Mouse (Mus musculus) gastrocnemius, postnatal 10 days (tissue): Measurements from ENCODE around the gene Eci3. TPM values are rescaled to one million over a fixed set of nuclear protein-coding genes. Genes with fewer than 3 reads are reported as not detected.
A peak's percentile ranks its signal among the peaks of the same experiment; 100 is the strongest.
"Not testable (repeated sequence)": the region's sequence is repeated elsewhere in the genome, so short reads cannot be mapped to it uniquely, and the experiment has no call there.

Experiments used
- DNase-seq: peaks from one replicate; pipeline ENCODE4 v3.0.0; 2021; ENCODE audit warnings: mixed read lengths
- long read RNA-seq, 2 experiments: library from polyadenylated mRNA; stranded (forward); transcript quantifications; one replicate each; pipeline ENCODE4 v2.0.0; 2021
- total RNA-seq, 2 experiments: library from RNA; stranded (reverse); gene quantifications; 2 replicates each; pipeline ENCODE4 v1.2.3; 2021

The Eci3 gene
- 1 to 10 TPM in 1 of 2 experiments, under 1 TPM in 1; 0.89 to 1.4 TPM for total RNA-seq
- long read RNA-seq, experiment 1, result 0 reads
- long read RNA-seq, experiment 2, result 0 reads

DNA sequence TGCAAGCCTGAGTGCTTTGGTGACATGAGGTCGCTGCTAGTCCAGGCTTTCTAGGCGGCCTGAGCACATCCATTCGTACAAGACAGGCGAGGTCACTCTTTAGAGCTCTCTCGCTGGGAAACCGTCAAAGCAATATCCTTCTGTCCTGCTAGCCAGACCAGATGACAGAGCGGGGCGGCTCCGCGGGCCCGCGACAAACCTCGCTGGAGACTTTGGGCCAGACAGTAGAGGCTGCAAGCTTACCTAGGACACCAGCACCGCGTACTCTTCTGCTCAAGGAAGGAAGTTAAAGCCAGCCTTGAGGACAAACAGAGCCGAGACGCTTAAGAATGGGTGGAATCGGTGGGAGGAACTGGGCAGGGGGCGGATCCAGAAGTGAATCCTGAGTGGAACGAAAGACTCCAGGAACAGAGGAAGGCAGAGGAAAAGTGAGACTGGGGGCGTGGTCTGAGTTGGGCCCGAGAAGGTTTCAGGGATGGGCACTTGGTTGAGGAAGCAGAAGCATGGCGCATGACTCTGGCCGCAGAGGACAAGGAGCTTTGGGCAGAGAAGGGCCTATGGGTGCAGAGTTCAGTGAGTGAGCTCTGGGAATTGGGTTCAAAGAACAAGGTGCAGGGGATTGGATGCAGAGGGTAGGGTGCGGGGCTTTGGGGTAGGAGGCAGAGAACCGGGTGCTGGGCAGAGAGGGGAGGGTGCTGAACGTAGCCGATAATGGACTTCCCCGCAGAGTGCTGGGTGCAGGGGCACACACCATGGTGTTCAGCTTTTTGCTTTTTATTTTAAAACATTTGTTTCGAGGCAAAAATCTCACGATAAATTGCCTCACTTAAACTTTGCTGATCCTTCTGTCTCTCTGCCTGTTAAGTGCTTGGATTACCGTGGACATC, at the start of gene Eci3:
Eci3 (minus strand) TSS at position 300 of the 887 bp plus-strand sequence.
- DNase-seq, result peak; percentile 13

DNA sequence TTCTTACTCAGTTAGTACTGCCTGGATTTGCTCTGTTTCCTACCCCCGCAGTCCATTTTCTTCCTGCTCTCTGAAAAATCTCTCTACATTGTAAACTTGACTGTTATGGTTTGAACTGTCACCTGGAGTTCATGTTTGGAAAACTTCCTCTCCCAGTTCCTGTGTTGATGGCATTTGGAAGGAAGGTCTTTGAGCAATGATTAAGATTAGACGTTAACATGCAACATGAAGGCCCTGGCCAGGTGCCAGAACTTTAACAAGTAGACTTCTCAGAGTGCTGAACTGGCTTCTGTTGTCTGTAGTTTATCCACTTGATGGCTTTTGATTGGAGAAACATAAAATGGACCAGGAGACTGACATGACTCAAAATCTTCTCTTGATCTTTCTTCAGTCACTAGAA, 32.3 kb upstream of the Eci3 start:
- DNase-seq, result peak; percentile 12

DNA sequence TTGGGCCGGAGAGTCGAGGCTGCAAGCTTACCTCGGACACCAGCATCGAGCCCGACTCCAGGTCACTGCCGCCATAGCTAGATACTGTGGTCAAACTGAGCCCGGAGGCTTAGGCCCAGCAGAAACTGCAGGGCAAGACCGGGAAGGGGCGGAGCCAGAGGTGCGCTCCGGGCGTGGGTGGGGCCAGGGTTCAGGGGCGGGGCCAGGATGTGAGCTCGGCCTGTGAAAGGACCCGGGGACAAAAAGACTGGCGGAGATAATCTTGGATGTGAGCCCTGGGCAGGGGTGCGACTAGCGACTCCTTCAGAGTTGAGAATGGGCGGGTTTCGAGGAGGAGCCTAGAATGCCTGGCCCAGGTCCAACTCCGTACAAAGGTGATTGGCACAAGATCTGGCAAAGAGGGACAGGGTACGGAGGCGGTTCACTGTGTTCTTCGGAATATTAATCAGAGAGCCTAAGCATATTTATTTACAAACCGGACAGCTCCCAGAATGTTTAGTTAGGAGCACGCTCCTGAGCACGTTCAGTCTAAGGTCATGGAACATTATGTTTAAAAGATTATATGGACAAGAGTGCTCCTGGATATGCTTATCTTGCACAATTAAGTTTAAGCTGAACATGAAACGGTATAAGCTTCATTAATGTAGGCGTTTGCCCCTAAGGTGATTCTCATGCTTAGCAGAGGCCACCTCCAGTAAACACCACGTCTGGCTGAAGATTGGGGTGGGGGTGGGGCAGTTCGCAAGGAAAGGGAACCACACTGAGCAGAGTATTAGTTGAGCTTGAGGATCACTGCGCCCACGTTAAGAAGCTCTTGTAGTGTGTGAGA, 30.6 kb upstream of the Eci3 start:
- DNase-seq, result peak; percentile 96

DNA sequence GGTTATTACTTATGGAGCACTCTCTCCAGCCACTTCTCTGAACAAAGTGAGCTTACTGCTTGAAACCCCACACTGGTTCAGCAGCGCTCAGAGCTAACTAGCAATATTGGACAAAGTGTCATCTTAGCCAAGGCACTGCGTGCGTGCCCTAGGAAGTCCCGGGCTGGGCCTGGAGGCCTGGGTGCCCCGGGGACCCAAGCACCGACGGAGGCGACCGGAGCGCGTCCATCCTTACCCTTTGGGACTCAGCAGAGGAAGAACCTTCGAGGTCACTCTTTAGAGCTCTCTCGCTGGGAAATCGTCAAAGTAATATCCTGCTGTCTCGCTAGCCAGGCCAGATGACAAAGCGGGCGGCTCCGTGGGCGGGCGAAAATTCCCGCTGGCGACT, 30.0 kb upstream of the Eci3 start:
- no peak for DNase-seq

DNA sequence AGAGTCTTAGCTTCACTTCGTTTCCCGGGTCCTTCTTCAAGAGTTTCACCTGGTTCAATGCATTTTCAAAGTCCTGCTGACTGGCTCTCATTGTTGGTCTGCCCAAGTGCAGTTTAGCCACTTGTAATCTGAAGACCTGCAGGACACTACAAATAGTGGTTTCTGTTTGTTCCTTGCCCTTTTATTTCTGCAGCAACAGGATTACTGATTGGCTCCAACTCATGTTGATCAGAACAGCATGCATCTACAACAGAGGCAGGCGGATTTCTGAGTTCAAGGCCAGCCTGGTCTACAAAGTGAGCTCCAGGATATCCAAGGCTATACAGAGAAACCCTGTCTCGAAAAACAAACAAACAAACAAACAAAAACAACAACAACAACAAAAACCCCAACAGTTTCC, 29.5 kb upstream of the Eci3 start:
- no peak for DNase-seq

DNA sequence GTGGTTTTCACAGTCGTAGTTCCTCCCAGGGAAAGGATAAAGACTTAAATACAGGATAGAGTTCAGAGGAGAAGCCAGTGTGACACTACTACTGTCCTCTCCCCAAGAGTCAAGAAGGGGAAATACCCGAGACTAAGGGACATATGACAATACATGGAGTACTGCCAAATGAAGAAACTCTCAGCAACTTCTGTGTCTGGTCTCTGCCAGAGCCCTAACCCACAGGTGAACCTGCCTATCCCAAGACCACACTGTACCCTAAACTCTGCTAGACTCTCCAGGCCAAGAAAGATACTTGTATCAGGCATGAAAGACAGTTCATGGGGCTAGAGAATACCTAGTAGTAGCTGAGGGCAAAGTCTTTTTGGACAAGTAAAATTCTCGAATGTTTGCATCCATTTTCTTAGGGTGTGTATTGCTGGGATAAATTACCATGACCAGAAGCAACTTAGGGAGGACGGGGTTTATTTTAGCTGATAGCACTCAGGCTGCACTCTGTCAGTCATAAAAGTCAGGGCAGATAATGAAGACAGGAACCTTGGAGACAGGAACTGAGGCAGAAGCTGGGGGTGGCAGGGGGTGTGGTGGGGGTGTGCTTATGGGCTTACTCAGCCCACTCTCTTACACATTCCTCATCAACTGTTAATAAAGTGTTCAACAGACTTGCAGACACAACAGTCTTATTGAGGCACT, 28.1 kb upstream of the Eci3 start:
- DNase-seq, result no peak

DNA sequence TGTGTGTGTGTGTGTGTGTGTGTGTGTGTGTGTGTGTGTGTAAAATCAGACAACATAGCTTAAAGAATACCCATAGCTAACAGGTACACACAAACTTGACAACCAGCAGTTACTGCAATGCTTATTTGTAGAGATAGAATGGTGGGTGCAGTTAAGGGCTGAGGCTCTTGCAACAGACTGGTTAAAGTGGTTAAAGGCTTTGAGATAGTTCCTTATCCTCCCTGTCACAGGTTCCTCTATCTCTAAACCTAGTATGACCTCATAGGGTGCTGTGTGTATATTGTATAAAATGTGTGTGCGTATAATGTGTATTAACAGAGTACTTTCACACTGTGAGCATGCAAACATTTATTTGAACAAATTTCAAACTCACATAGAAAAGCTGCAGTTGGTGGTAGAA, 19.9 kb upstream of the Eci3 start:
- DNase-seq, result not testable (repeated sequence)

DNA sequence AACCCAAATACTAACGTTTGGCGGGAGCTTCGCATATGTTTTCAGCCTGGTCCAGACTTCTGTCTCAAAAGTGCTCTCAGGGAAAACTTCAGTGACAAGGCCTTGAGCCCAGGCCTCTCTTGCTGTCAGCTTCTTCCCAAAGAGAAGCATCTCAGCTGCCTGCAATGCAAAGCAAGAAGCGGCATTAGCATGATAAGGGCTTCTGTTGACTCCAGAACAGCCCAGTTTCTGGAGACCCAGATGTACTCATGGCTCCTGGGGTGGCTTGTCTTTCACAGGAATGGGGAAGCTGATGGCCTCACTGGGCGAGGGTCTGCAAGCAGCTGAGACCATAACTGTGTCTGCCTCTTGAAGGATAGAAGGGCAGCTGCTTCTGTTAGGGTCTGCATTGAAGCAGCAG, 15.0 kb upstream of the Eci3 start:
- DNase-seq, result not testable (repeated sequence)

DNA sequence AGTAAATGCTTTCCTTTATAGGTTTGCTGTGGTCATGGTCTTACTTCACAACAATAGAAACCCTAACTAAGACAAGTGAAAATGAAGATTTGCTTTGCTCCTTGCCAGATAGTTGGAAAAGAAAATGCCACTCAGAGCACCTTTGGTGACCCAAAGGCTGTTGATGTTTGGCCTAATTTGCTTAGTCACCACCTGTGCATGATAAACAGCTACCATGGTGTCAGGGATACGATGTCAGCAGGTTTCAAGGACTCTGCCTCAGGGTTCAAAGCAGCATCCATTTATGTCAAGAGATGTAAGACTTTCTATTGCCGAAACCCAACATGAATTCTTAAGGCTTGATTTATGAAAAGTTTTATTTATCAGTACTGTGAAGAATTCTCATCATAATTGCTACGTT, 13.8 kb upstream of the Eci3 start:
- no peak for DNase-seq

DNA sequence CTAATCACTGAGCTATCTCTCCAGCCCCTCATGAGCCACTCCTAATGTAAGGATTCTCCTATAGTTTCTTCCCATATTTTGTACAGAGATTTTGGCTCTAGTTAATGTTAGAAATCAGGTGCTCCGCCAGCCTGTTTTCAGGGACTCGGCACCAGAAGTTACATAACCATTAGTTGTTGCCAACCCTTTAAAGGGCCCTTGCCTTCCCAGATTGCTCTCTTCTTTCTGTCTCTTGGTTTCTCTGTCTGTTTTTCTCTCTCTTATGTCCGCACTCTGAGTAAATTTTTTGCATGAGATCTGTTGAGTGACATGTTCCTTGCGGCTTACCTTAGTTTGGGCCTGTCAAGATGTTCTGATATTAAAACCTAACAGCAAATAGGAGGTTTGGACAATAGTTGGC, 12.5 kb upstream of the Eci3 start:
- no peak for DNase-seq

DNA sequence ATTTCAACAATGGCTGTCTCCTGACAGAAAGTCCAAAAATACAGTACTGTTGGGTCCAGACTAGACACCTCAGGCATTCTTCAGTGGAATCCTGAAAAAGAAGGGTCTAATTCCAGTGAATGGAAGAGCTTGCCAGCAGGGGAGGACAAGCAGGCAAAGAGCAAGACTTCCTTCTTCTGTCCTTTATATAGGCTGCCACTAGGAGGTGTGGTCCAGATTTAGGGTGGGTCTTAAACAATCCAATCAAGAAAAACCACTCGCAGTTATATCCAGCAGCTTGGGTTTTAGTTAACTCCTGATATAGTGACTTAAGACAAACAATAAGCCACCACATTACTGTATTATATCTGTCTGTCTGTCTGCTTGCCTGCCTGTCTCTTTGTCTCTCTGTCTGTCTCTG, 10.2 kb upstream of the Eci3 start:
- DNase-seq, result no peak

DNA sequence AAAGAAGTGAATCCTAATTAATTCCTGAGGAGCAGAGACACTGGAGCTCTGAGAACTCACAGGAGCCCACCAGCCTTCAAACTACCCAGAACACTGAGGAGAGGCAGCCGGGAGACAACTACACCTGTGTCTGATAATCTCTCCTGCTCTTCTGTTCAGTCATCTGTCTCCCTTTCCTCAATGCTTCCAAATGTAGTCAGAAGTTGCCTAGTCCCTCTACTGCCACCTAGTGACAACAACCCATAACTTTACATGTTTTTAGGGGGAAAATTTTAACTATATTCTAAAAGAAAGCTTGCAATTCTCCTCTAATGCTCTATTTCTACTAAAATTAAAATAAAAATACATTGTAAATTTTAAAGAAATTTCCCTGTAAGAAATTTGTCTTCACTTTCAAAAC, 9.5 kb upstream of the Eci3 start:
- no peak for DNase-seq

DNA sequence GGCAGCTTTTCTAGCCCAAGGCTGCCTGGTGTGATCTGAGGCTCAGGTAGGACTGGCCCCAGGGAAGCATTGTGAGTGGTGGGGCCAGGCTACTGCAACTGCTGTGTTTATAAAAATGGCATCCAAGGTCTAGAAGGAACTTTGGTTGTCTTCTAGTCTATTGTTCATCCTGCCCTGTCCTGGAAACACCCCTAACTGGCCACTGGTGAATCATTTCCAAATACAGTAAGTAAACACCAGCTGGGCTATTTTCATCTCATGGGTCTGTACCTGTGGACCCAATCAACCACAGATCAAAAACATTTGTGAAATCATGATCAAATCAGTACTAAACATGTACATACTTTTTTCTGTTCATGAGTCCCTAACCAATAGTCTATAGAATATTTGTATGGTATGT, 8.8 kb upstream of the Eci3 start:
- DNase-seq, result not testable (repeated sequence)

DNA sequence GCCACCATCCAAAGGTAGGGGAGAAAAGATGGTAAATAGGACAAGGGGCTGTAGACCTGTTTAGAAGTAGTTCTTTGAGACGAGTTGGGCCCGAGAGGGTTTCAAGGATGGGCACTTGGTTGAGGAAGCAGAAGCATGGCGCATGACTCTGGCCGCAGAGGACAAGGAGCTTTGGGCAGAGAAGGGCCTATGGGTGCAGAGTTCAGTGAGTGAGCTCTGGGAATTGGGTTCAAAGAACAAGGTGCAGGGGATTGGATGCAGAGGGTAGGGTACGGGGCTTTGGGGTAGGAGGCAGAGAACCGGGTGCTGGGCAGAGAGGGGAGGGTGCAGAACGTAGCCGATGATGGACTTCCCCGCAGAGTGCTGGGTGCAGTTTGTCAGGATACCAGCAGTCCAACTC, 2.0 kb upstream of the Eci3 start:
- not testable (repeated sequence) for DNase-seq

DNA sequence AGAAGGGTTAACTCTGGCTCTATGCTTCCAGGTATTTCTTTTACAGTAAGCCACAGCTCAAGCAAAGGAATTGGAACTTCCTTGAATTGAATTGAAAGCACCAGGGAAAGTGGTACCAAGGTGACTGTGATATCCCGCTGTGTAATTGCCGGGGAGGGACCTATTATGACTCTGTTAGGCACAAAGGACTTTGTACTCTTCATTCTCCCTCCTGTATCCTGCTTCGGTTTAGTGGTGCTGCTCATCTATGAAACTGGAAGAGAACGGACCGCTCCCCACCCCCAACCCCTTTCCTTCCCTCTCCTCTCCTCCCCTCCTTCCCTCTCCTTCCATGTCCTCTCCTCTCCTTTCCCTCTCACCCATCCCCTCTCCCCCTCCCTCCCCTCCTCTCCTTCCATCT, 1.3 kb upstream of the Eci3 start:
- no peak for DNase-seq

DNA sequence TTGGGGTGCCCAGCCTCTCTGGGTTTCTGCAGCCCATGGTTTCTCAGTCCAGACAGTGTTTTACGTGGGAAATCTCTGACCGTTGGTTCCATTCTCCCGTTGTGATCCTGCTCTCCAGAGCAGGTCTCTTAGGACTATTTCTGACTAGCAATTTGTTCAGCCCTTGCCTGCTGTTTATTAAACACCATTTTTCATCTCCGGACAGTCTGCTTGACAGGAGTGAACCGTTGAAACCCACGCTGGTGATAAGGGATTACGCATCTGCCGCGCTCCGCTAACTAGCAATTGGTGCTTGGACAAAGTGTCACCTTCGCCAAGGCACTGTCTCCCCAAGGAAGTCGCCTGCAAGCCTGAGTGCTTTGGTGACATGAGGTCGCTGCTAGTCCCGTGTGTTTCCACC, 809 bp upstream of the Eci3 start:
- no peak for DNase-seq

DNA sequence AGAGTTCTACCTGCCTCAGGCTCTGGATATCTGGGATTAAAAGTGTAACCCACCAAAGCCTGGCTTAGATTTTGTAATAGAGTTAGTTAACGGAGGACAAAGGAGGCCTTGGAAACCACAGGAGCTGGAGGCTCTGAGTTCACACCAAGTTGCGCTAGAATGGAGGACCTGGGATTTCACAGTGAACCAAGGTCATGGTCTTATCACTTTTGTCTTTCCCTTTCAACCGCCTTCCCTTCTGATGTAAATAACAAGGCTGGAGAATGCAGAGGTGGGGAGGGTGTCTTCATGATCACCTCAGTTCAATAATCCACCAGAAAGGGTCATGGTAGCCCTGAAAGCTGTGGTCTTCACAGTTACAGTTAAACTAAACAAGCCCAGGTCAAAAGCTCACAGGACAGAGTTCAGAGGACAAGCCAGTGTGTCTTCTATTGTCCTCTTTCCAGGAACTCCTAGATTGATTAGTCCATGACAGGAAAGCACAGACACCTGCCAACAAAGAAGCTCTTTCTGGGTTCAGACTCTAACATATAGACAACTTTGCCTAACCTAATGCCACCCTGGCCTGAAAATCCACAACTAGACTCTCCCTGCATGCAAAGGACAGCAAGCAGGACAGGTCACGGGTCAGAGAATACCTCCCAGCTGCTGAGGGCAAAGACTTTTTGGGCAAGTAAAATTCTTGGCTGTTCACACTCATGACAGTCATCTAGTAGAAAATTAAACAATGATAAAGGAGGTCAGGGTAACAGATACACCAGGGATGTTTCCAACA, 2.4 kb downstream of the Eci3 start:
- no peak for DNase-seq

DNA sequence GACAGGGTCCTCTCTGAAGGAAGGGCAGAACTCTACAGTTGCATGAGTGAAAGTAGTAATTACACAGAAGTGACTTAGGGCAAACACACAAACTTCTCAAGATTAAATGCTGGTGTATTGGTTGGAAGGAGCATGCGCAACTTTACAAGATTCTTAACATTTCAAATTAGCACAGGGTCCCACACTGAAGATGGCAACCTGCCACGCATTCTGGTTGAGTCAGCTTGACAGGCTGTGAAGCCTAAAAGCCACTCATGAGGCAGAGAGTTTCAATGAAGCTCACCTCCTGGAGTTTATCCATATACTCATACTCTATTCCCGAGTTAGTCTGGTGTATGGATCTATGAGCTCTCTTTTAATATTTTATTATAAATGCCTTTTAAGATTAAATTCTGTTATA, 5.5 kb downstream of the Eci3 start:
- DNase-seq, result not testable (repeated sequence)

DNA sequence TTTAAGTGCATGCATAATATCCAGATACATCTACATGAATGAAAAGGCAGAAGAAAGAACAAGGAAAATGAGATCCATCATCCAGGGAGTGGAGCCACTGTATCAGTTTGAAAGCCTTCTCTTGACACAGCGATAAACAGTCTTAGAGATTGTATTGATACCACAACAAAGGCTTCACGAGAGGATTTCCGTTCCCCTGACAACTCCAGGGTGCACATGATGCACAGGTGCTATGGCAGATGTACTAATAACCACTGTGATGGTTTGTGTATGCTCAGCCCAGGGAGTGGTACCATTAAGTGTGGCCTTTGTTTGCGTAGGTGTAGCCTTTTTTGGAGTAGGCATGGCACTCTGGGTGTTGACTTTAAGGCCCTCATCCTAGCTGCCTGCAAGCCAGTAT, 6.7 kb downstream of the Eci3 start:
- DNase-seq, result no peak

DNA sequence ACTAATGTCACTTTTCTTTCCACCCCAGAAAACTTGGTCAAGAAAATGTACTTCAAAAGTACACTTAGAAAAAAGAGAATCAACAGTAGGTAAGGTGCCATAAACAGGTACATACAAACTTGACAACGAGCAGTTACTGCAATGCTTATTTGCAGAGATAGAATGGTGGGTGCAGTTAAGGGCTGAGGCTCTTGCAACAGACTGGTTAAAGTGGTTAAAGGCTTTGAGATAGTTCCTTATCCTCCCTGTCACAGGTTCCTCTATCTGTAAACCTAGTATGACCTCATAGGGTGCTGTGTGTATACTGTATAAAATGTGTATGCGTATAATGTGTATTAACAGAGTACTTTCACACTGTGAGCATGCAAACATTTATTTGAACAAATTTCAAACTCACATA, 12.2 kb downstream of the Eci3 start:
- DNase-seq, result not testable (repeated sequence)

DNA sequence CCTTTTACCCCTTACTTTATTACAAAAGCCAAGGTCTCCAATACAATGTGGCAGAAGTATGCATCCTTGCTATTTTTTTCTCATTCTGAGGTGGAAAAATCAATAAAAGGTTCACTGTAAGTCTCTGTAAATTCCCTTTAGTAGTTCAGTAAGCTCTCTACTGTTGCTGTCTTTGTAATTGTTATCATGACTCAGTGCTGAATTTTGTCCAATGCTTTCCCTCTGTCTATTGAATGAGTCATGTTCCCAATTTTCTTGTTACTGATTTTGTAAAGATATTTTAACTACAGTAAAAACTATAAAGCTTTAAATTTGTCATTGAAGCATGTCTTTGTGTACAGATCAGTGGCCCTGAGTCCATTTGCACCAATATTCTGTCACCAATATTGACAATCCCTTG, 21.2 kb downstream of the Eci3 start:
- DNase-seq, result no peak
